Mouse (Mus musculus) forebrain, embryonic 13.5 days (tissue): ENCODE measurements around the gene Anapc13. TPM values are rescaled to one million over a fixed set of nuclear protein-coding genes. Genes with fewer than 3 reads are reported as not detected.

Experiments used
- ATAC-seq: fragments of 200-750 bp; cut with Nextera tagmentation; 2 replicates; pipeline ENCODE4 v1.8.0; 2017
- H3K27ac ChIP-seq: fragments of 300-500 bp; sonication (generic); 2 replicates; pipeline ENCODE4 v1.5.1; 2015; ENCODE audit warnings: inconsistent platforms, mild to moderate bottlenecking, moderate library complexity
- H3K27me3 ChIP-seq: fragments of 300-500 bp; sonication (generic); 2 replicates; pipeline ENCODE4 v1.6.1; 2015; ENCODE audit warnings: mild to moderate bottlenecking, inconsistent platforms
- H3K36me3 ChIP-seq: fragments of 300-500 bp; sonication (generic); 2 replicates; pipeline ENCODE4 v1.6.1; 2015; ENCODE audit warnings: mild to moderate bottlenecking, inconsistent platforms; ENCODE audit not compliant: poor library complexity, severe bottlenecking
- H3K4me1 ChIP-seq: fragments of 300-500 bp; sonication (generic); 2 replicates; pipeline ENCODE4 v1.6.1; 2015; ENCODE audit warnings: inconsistent platforms
- H3K4me2 ChIP-seq: fragments of 300-500 bp; sonication (generic); 2 replicates; pipeline ENCODE4 v1.6.1; 2015; ENCODE audit warnings: inconsistent platforms, mild to moderate bottlenecking, moderate library complexity
- H3K4me3 ChIP-seq: fragments of 300-500 bp; sonication (generic); 2 replicates; pipeline ENCODE4 v1.5.1; 2015; ENCODE audit warnings: mild to moderate bottlenecking, inconsistent platforms
- H3K9ac ChIP-seq: fragments of 300-500 bp; sonication (generic); 2 replicates; pipeline ENCODE4 v1.6.1; 2015; ENCODE audit warnings: mild to moderate bottlenecking, inconsistent platforms
- H3K9me3 ChIP-seq: fragments of 300-500 bp; sonication (generic); replicated peaks from 2 replicates; pipeline ENCODE4 v1.6.1; 2016; ENCODE audit warnings: inconsistent platforms
- WGBS: fragments of 180-500 bp; shearing (Covaris S2); methylation state at CpG from one replicate; pipeline ENCODE4 v1.1.7; 2015; 5-methylcytosine and 5-hydroxymethylcytosine counted together
- polyA plus RNA-seq: library from polyadenylated mRNA; unstranded; fragments of >200 nt; fragmentation: Nextera tagmentation; extraction: Ambion mirVana; gene quantifications from 2 replicates; pipeline ENCODE4 v1.2.1, GENCODE M21; 2015

Anapc13 gene
- polyA plus RNA-seq, result 191 and 222 TPM in 2 replicates

DNA sequence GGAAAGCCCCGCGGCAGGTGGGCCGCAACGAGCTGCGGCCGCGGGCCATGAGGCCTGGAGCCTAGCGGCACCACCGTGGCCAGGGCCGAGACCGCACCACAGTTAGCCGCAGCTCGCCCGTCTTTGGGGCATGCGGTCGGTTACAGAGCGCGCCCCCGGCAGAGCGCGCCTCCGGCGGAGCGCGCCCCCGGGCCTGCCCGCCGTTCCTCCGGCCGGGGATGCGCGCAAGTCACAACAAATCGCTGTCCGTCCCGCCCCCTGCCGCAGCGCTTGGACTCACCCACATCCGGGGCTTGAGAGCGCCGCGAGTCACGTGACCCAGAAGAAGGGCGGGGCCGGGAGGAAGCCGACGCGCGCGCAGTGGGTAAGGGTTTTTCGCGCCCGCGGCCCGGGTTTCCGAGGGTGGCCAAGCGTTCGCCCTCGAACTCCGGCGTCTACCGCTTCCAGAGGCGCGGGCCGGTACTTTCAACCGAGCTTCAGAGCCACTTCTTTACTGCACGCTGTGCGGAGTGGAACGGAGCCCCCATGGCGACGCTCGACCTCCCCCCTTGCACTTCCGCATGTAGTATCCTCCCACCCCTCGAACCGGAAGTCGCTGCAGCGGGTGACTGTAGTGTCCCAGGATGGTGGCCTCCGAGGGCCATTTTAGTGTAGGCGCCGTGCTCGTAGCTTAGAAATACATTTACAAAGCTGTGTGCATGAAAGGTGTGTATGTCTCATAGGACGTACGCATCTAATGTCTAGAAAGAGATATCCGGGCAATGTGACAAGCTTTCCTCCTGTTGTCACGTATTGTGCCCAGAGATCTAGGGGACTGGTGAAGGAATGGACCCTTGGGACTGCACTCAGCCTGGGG lies at the start of gene Anapc13, which contains the start of gene Cep63:
TSS of gene Anapc13 (plus strand) at position 314 of the 856 bp plus-strand sequence.
TSS of gene Cep63 (minus strand) at position 552 of the 856 bp plus-strand sequence.
- Histone ChIP-seq H3K4me3 (peak within 1 kb of the TSS; percentile 84), H3K36me3 (peaks cover 14% of the 10 kb centered on the region), H3K27me3 (no peaks in the 10 kb centered on the region), H3K4me1 (peaks cover 20% of the 10 kb centered on the region), H3K4me2 (peak within 1 kb of the TSS; percentile 76), H3K9me3 (no peaks in the 10 kb centered on the region), H3K9ac (peak within 1 kb of the TSS; percentile 97), H3K27ac (peak within 1 kb of the TSS; percentile 98)
- WGBS, result under 1% methylated on average over 70 of the region's 84 CpGs
- peak; percentile 96 for ATAC-seq

DNA sequence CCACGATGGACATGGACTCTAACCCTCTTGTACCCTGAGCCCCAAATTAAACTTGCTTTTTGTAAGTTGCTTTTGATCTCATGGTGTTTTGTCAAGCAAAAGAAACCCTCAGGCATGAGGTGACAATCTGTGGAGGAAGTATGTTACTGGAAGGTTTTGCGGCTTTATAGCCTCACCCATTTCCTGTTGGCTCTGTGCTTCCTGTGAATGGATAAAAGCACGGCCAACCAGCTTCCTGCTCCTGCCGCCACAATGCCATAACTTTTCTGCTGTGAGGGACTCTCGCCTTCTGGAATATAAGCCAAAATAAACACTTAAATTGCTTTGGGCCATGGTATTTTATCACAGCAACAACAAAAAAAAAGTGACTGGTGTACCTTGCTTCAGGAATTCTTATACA lies 48.6 kb upstream of the Anapc13 start:
- Histone ChIP-seq H3K27me3 (no peaks in the 10 kb centered on the region), H3K4me1 (peaks cover 8% of the 10 kb centered on the region), H3K27ac (no peak overlapping the region), H3K9ac (no peak overlapping the region), H3K4me2 (no peak overlapping the region), H3K9me3 (no peaks in the 10 kb centered on the region), H3K36me3 (no peaks in the 10 kb centered on the region), H3K4me3 (no peak overlapping the region)
- WGBS, result 83% methylated on average over 5 of the region's 5 CpGs
- ATAC-seq, result no peak

DNA sequence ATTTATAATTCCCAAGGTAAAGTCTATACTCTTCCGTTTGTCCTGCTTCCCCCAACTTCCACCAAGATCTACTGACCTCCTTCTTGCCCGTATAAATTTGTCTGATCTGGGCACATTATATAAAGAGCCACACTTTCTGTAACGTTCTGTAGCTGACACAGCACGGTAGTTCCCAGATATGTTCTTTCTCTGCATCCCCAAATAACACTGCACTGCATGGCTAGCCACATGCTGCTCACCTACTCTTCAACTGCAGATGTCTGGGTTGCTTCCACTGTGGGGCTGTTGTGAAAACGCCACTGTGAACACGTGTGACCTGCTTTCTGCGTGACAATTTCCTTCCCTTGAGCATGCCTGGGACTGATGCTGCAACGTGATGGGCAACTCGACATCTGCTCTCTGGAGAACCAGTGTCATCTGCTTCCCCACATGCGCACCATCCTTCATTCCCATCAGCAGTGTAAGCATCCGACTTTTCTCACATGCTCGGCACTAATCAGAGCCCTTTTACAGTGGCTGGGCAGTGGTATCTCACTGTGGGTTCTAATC lies 44.1 kb upstream of the Anapc13 start:
- Histone ChIP-seq H3K4me1 (no peaks in the 10 kb centered on the region), H3K9me3 (no peaks in the 10 kb centered on the region), H3K4me3 (no peak overlapping the region), H3K9ac (no peak overlapping the region), H3K27me3 (no peaks in the 10 kb centered on the region), H3K36me3 (peaks cover 25% of the 10 kb centered on the region), H3K27ac (no peak overlapping the region), H3K4me2 (no peak overlapping the region)
- ATAC-seq, result no peak
- 87% methylated on average over 12 of the region's 12 CpGs for WGBS

DNA sequence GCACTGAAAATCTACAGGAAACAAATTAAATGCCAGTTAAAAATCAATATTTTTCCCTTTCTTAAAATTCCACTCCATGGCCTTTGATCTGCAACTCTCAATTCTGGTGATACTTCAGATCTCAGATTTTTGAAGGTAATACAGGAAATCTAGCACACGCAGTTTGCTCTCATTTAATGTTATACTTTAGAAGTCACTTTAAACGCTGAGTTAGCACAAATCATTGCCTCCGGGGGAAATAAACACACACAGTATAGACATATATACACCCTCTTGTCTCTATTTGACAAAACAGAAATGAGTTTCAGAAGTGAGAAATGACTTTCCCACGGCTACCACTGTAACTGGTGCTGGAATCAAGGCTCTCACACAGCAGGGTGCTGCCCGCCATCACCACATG lies 38.7 kb upstream of the Anapc13 start:
- no peak overlapping the region for H3K4me2 ChIP-seq
- no peaks in the 10 kb centered on the region for H3K4me1 ChIP-seq
- ATAC-seq, result no peak
- H3K9me3 ChIP-seq, result no peaks in the 10 kb centered on the region
- H3K9ac ChIP-seq, result no peak overlapping the region
- peaks cover 45% of the 10 kb centered on the region for H3K36me3 ChIP-seq
- no peak overlapping the region for H3K27ac ChIP-seq
- 82% methylated on average over 5 of the region's 5 CpGs for WGBS
- no peaks in the 10 kb centered on the region for H3K27me3 ChIP-seq
- H3K4me3 ChIP-seq, result no peak overlapping the region

DNA sequence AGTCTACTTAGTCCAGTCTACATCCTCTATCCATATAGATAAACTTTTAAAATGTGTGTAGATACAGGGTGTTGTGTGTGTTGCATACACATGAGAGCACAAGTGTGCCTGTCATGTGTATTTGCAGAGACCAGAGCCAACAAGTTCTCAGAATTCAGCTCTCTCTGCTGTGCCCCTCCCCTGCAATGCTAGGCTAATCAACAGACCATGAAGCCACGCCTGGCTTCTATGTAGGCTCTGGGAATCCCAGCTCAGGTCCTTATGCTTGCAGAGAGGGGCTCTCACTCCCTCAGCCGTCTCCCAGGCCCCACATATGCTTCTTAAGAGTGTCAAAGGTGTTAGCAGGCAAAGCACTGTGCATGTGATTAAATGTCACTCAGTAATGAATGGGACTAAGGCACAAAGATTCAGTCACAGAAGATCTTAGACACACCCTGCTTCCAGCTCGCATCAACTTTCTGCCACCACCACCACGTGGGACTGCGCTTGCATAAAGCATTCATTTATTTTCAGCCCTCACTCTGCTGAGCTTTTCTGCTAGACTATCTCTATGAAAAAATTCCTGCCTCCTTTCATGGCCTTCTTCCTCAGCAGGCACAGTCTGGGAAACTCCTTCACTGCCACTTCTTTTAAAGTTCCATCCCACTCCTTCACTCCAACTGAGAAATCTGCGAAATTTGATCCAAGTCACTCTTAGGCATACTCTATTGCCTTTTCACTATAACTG lies 31.3 kb upstream of the Anapc13 start:
- H3K4me1 ChIP-seq, result no peaks in the 10 kb centered on the region
- H3K4me3 ChIP-seq, result no peak overlapping the region
- no peaks in the 10 kb centered on the region for H3K27me3 ChIP-seq
- H3K9me3 ChIP-seq, result no peaks in the 10 kb centered on the region
- H3K27ac ChIP-seq, result no peak overlapping the region
- no peak overlapping the region for H3K4me2 ChIP-seq
- ATAC-seq, result no peak
- no peak overlapping the region for H3K9ac ChIP-seq
- 43% methylated on average over 6 of the region's 6 CpGs for whole genome bisulfite sequencing
- peaks cover 48% of the 10 kb centered on the region for H3K36me3 ChIP-seq

DNA sequence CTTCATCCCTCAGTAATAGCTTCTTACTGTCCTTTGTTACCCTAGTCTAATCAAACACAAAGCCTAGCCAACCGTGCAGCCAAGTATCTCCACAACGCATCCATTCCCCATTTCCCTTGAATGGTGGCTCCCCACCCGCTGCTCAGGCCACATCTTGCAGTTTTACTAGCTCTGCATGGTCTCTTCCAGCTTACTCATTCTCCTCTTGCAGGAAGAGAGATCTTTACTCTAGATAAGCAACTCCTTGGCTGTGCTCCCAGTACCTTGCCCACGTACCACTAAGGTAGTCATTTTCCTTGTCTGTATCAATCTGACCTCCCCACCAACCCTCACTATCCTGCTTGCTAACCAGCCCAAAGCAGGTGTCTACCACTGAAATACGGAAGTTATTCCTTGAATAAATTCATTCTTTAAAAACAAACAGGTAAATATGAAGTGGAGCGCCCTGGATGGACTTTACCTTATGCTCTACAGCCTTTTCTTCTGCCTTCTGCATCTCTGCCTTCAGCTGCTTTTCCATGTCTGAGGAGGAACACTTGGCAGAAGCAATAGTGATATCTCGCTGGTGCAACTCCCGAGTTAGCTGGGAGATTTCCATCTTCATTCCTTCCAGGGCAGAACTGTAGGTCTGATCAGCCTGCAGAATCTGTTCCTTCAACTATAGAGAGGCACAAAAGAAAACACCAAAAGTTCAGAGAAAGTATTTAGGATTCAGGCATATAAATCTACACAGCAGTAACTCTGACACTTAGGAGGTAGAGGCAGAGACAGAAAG lies 30.2 kb upstream of the Anapc13 start:
- 74% methylated on average over 8 of the region's 8 CpGs for WGBS

DNA sequence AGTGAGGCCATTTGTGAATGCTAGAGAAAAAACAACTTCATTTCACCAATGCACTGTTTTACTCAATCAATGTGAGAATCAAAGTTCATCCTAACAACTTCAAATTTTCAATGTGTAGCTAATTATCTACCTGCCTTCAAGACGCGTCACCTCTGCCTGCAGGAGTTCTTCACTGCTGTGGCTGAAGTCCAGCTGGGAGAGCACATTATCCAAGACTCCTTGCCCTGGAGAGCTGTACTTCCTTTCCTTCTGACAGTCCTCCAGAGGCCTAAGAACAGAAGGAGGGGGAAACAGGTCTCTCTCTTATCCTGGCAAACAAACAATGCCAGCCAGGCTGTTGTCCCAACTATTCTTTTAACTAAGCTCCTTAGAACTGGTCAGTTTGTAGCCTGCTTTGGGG lies 24.9 kb upstream of the Anapc13 start:
- Histone ChIP-seq H3K27ac (no peak overlapping the region), H3K27me3 (no peaks in the 10 kb centered on the region), H3K9ac (no peak overlapping the region), H3K4me2 (no peak overlapping the region), H3K9me3 (no peaks in the 10 kb centered on the region), H3K36me3 (peaks cover 36% of the 10 kb centered on the region), H3K4me3 (no peak overlapping the region), H3K4me1 (peaks cover 3% of the 10 kb centered on the region; the same call in 1 of the 2 replicates)
- ATAC-seq, result no peak
- WGBS, result 81% methylated on average over 2 of the region's 2 CpGs

More for the DNA sequence above, 30.2 kb upstream of the Anapc13 start:
- no peak overlapping the region for H3K27ac ChIP-seq
- ATAC-seq, result no peak
- H3K4me1 ChIP-seq, result no peaks in the 10 kb centered on the region
- H3K9ac ChIP-seq, result no peak overlapping the region
- H3K27me3 ChIP-seq, result no peaks in the 10 kb centered on the region
- no peak overlapping the region for H3K4me3 ChIP-seq
- H3K9me3 ChIP-seq, result no peaks in the 10 kb centered on the region
- H3K36me3 ChIP-seq, result peaks cover 50% of the 10 kb centered on the region
- H3K4me2 ChIP-seq, result no peak overlapping the region

DNA sequence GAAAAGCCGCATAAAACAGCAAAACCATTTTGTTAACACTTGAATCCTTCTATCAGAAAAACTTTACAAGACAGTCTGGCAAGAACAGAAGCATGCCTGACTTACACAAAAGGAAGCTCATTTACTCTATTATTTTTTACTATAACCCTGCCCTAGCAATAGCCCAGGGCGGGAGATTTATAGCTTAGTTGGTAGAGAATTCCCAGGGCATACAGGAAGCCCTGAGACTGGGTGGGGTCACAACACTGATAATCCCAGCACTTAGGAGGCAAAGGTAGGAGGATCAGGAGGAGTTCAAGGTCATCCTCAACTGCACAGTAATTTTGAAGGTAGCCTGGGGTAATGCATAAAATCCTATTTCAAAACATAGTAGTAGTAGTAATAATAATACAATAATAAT lies 24.4 kb upstream of the Anapc13 start:
- H3K9me3 ChIP-seq, result no peaks in the 10 kb centered on the region
- no peak overlapping the region for H3K9ac ChIP-seq
- peaks cover 33% of the 10 kb centered on the region for H3K36me3 ChIP-seq
- H3K4me2 ChIP-seq, result no peak overlapping the region
- H3K27ac ChIP-seq, result no peak overlapping the region
- no peak for ATAC-seq
- no peak overlapping the region for H3K4me3 ChIP-seq
- H3K27me3 ChIP-seq, result no peaks in the 10 kb centered on the region
- peaks cover 3% of the 10 kb centered on the region; the same call in 1 of the 2 replicates for H3K4me1 ChIP-seq
- 90% methylated on average over 2 of the region's 2 CpGs for WGBS

DNA sequence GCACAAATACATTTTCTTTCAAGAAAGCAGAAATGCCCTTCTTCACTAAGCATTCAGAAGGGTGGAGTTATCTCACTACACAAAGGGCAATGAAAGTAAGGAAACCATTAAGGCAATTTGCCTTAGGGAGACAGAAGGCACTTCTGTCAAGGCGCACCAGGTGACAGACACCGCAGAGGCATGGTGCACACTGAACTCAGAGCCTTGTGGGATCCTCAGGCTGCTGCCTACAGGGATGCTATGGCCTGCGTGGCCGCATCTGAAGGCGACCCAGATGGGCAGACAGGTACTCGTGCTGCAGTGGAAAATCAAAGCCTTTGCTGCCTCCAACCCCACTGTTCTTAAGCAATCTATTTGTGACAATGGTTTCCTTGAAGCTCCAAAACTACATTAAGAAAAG lies 20.9 kb upstream of the Anapc13 start:
- ATAC-seq, result no peak
- Histone ChIP-seq H3K9me3 (no peaks in the 10 kb centered on the region), H3K36me3 (peaks cover 29% of the 10 kb centered on the region), H3K9ac (no peak overlapping the region), H3K4me1 (peaks cover 3% of the 10 kb centered on the region; the same call in 1 of the 2 replicates), H3K4me2 (no peak overlapping the region), H3K27me3 (no peaks in the 10 kb centered on the region), H3K27ac (no peak overlapping the region), H3K4me3 (no peak overlapping the region)
- WGBS, result 72% methylated on average over 6 of the region's 6 CpGs

DNA sequence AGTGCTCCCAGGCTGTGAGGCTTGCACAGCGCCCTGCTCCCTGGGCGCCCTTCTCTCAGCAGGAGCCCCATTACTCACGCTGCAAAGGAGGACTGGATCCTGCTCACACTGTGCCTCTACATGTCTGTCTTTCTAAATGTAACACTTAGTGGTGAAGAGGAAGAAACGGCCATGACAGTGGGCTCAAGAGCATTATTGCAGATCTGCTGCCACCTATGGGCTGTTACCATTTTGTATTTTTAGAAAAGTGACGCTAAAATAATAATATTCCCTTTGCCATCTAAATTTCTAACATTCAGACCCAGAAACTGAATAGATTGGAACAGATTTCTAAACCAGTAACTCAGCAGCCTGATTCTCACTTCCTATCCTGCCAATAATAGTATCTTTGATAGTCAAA lies 18.6 kb upstream of the Anapc13 start:
- Histone ChIP-seq H3K27ac (no peak overlapping the region), H3K27me3 (no peaks in the 10 kb centered on the region), H3K4me1 (peaks cover 3% of the 10 kb centered on the region; the same call in 1 of the 2 replicates), H3K4me3 (no peak overlapping the region), H3K4me2 (no peak overlapping the region), H3K9me3 (no peaks in the 10 kb centered on the region), H3K9ac (no peak overlapping the region), H3K36me3 (peaks cover 31% of the 10 kb centered on the region)
- 0 out of 2 replicates have a peak, but pooled peaks have one; percentile 48 for ATAC-seq
- WGBS, result 61% methylated on average over 5 of the region's 5 CpGs

DNA sequence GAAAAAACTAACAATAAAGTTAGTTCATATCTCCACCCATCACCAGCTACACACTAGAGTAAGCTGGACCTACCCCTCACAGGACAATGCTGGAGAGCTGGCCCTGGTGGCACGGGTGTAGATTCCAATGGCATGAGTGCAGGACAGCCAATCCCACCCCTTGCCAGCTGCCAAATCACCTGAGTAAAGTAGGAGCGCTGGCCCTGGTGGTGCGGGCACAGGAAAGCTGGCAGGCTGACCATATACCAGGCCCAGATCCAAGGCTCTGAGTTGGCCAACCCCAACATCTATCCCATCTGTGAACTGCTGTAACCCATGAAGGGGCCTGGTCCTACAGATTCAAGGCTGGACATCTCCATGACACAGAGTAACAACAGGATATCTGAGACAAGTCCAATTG lies 16.9 kb upstream of the Anapc13 start:
- H3K4me3 ChIP-seq, result no peak overlapping the region
- H3K27me3 ChIP-seq, result no peaks in the 10 kb centered on the region
- no peak overlapping the region for H3K27ac ChIP-seq
- H3K9me3 ChIP-seq, result no peaks in the 10 kb centered on the region
- peaks cover 3% of the 10 kb centered on the region; the same call in 1 of the 2 replicates for H3K4me1 ChIP-seq
- peaks cover 41% of the 10 kb centered on the region for H3K36me3 ChIP-seq
- no peak for ATAC-seq
- H3K4me2 ChIP-seq, result no peak overlapping the region
- H3K9ac ChIP-seq, result no peak overlapping the region
- WGBS, result 90% methylated on average over 3 of the region's 3 CpGs
